Mouse (Mus musculus) T-helper 2 cell (primary cell): ENCODE measurements at regions not wholly inside any gene's neighbourhood (a gene's known extent, or its start where the extent isn't known, plus 50 kb on each side); places are given as distances from the start of the nearest gene placed in this dataset.

Source experiments
- in situ Hi-C: fragments of 300-600 bp; cut with MboI, MseI; formaldehyde crosslinking; loops from one replicate; pipeline ENCODE4 v1.15.1; 2025; ENCODE audit warnings: high pct_unique_total_duplicates

- in situ Hi-C loops: no loop called here
These were observed 462.9 kb upstream of the Cited2 start for GRCm38 (mm10) chr10:17260154-17260553.

GRCm38 (mm10) chr10:17260615-17261014 is 462.4 kb upstream of the Cited2 start:
- in situ Hi-C loops: no loop called here

GRCm38 (mm10) chr10:17261192-17261824 is 461.7 kb upstream of the Cited2 start:
- in situ Hi-C loops: no loop called here

GRCm38 (mm10) chr10:17261825-17262205 is 461.2 kb upstream of the Cited2 start:
- in situ Hi-C loops: no loop called here

- in situ Hi-C loops: no loop called here
These were observed 450.4 kb upstream of the Cited2 start for GRCm38 (mm10) chr10:17272646-17273045.

- in situ Hi-C loops: no loop called here
These were observed 449.2 kb upstream of the Cited2 start for GRCm38 (mm10) chr10:17273855-17274254.

GRCm38 (mm10) chr10:17275214-17275613 is 447.8 kb upstream of the Cited2 start:
- in situ Hi-C loops: no loop called here

- in situ Hi-C loops: no loop called here
These were observed 445.1 kb upstream of the Cited2 start for GRCm38 (mm10) chr10:17277911-17278310.

GRCm38 (mm10) chr10:17284858-17285257 is 438.2 kb upstream of the Cited2 start:
- in situ Hi-C loops: no loop called here

- in situ Hi-C loops: no loop called here
These were observed 435.9 kb upstream of the Cited2 start for GRCm38 (mm10) chr10:17287141-17287540.

GRCm38 (mm10) chr10:17288231-17288630 is 434.8 kb upstream of the Cited2 start:
- in situ Hi-C loops: no loop called here

GRCm38 (mm10) chr10:17292331-17292730 is 430.7 kb upstream of the Cited2 start:
- in situ Hi-C loops: no loop called here

- in situ Hi-C loops: no loop called here
These were observed 428.6 kb upstream of the Cited2 start for GRCm38 (mm10) chr10:17294440-17294839.

GRCm38 (mm10) chr10:17295157-17295556 is 427.9 kb upstream of the Cited2 start:
- in situ Hi-C loops: no loop called here

- in situ Hi-C loops: no loop called here
These were observed 423.4 kb upstream of the Cited2 start for GRCm38 (mm10) chr10:17299600-17299999.

- in situ Hi-C loops: no loop called here
These were observed 396.3 kb upstream of the Cited2 start for GRCm38 (mm10) chr10:17326724-17327123.

GRCm38 (mm10) chr10:17330904-17331606 is 392.0 kb upstream of the Cited2 start:
- in situ Hi-C loops: no loop called here

GRCm38 (mm10) chr10:17331607-17332008 is 391.4 kb upstream of the Cited2 start:
- in situ Hi-C loops: no loop called here

- in situ Hi-C loops: no loop called here
These were observed 390.8 kb upstream of the Cited2 start for GRCm38 (mm10) chr10:17332025-17332767.

GRCm38 (mm10) chr10:17332986-17333385 is 390.0 kb upstream of the Cited2 start:
- in situ Hi-C loops: no loop called here

- in situ Hi-C loops: no loop called here
These were observed 389.3 kb upstream of the Cited2 start for GRCm38 (mm10) chr10:17333676-17334075.

GRCm38 (mm10) chr10:17337217-17337616 is 385.8 kb upstream of the Cited2 start:
- in situ Hi-C loops: no loop called here

GRCm38 (mm10) chr10:17343829-17344228 is 379.2 kb upstream of the Cited2 start:
- in situ Hi-C loops: no loop called here
